ENCODE assay signal across 25 mouse cellular contexts in the genomic region with DNA sequence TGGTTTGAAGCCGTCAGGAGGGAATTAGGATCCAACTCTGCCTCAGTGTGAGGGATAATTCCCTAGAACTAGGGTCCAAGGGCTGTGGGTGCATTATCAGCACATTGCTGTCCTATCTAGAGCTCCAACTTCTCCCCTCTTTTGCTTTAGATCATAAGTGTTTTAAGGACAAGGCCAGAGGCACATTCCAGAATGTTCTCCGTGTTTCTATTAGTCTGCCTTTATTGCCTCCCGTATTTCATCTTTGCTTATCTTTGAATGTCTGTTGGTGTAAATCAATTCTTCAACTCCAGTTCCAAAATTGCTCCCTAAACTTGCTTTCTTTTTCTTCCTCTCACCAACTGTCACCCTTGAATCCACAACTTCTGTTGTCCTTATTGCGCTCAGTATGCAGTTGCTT. TPM values are rescaled to one million over a fixed set of nuclear protein-coding genes. Genes with fewer than 3 reads are reported as not detected.
DNase-seq lines count a peak whose midpoint lies in the region; TF ChIP-seq lines count a peak whose summit lies in the region.
"Had no signal": no experiment of that assay in that cellular context is flagged by ENCODE, and none has a peak within 500 bp of the region (broad histone marks: within the 10 kb centered on the region; RNA-seq: fewer than 3 reads in every experiment).

No protein-coding gene starts in this region.

- no peaks in the 10 kb centered on the region for H3K36me3 ChIP-seq in kidney, adult 2 months (ENCODE audit: control insufficient read depth, insufficient read depth, low read length)
- H3K36me3 ChIP-seq: embryonic facial prominence, embryonic 12.5 days; forebrain, embryonic 15.5 days; G1E; heart, embryonic 15.5 days; hindbrain, embryonic 13.5 days had no signal

- no peak overlapping the region for H3K4me3 ChIP-seq in gastrocnemius, adult 2 months
- no peak overlapping the region for H3K4me3 ChIP-seq in kidney, adult 2 months (ENCODE audit: insufficient read depth, low read depth, low read length)
- H3K4me3 ChIP-seq in left cerebral cortex, adult 2 months, result no peak overlapping the region
- no peak overlapping the region for H3K4me3 ChIP-seq in brown adipose tissue, adult 24 weeks (ENCODE audit: insufficient read depth, low read depth, low read length)
- H3K4me3 ChIP-seq: embryonic facial prominence, embryonic 12.5 days; forebrain, embryonic 15.5 days; heart, embryonic 15.5 days; hindbrain, embryonic 13.5 days had no signal

- no peak for DNase-seq in gastrocnemius, adult 2 months
- DNase-seq in gastrocnemius, postnatal 14 days, result no peak
- peak; percentile 61 for DNase-seq in kidney, adult 2 months
- DNase-seq in kidney, adult 18-20 months, result no peak
- no peak for DNase-seq in left cerebral cortex, adult 2 months (ENCODE audit: extremely low spot score in 1 of 2, low spot score in 2 of 2)
- DNase-seq in left cerebral cortex, adult 8-10 months (ENCODE audit: low spot score in 2 of 2), result no peak
- DNase-seq in layer of hippocampus, postnatal 36 days, result no peak
- DNase-seq: adrenal gland, adult 8-10 months; adrenal gland, postnatal 36 days; B cell, adult 2 months; cerebellum, adult 11 months; cerebellum, adult 8-10 months; gastrocnemius, postnatal 10 days; heart, postnatal 14 days had no signal

- TF ChIP-seq POLR2A in kidney, adult 2 months (IDR thresholded peaks at IDR 0.05; ENCODE audit: low read depth, low read length), result no peak

- no peaks in the 10 kb centered on the region for H3K27me3 ChIP-seq in kidney, adult 2 months (replicated peaks; ENCODE audit: control insufficient read depth, insufficient read depth, low read length)
- H3K27me3 ChIP-seq: embryonic facial prominence, embryonic 12.5 days; forebrain, embryonic 15.5 days; heart, embryonic 15.5 days; hindbrain, embryonic 13.5 days had no signal

- TF ChIP-seq CTCF in gastrocnemius, adult 2 months (IDR thresholded peaks at IDR 0.05), result no peak
- TF ChIP-seq CTCF in kidney, adult 2 months (conservative IDR thresholded peaks at IDR 0.05; ENCODE audit: insufficient read depth, insufficient read length, low read depth, low read length), result no peak
- no peak for TF ChIP-seq CTCF in left cerebral cortex, adult 2 months (IDR thresholded peaks at IDR 0.05)

- WGBS in kidney, adult 2 months, result 83% methylated on average over 4 of the region's 4 CpGs

- peak overlapping the region; percentile 82 for H3K27ac ChIP-seq in gastrocnemius, adult 2 months
- peak overlapping the region; percentile 27 for H3K27ac ChIP-seq in kidney, adult 2 months (ENCODE audit: insufficient read depth, low read depth, low read length)
- H3K27ac ChIP-seq in left cerebral cortex, adult 2 months, result peak overlapping the region; percentile 55
- peak overlapping the region; percentile 69; the same call in 1 of the 2 replicates for H3K27ac ChIP-seq in brown adipose tissue, adult 24 weeks (replicated peaks; ENCODE audit: low read depth, low read length)
- H3K27ac ChIP-seq: embryonic facial prominence, embryonic 12.5 days; forebrain, embryonic 15.5 days; hindbrain, embryonic 13.5 days had no signal

- no peaks in the 10 kb centered on the region; the same call in 1 of the 2 replicates for H3K4me1 ChIP-seq in kidney, adult 2 months (ENCODE audit: control insufficient read depth, insufficient read depth, low read length)
- H3K4me1 ChIP-seq in brown adipose tissue, adult 24 weeks (ENCODE audit: control insufficient read depth, insufficient read depth, insufficient read length, low read length), result peaks cover 7% of the 10 kb centered on the region
- H3K4me1 ChIP-seq: forebrain, embryonic 15.5 days; heart, embryonic 15.5 days; hindbrain, embryonic 13.5 days had no signal

- intact Hi-C loops in gastrocnemius, adult 2 months (cut with DNase I), result no loop called here
- intact Hi-C loops in gastrocnemius, postnatal 14 days (cut with DNase I; ENCODE audit: low total_unique reads), result no loop called here
- intact Hi-C loops in left cerebral cortex, adult 2 months (cut with DNase I), result no loop called here

RNA-seq across cellular contexts. Expression of gene Fmo6, which starts 4.9 kb away (rescaled TPM):
- total RNA-seq in gastrocnemius, adult 2 months (2021), result not detected
- not detected for total RNA-seq in gastrocnemius, postnatal 14 days (2021)
- not detected in 2 replicates for polyA plus RNA-seq in kidney, adult 2 months (2012; rRNA removed)
- not detected for total RNA-seq in left cerebral cortex, adult 2 months (2021)
- total RNA-seq in left cerebral cortex, adult 8-10 months (2022), result not detected
- polyA plus RNA-seq in brown adipose tissue, adult 24 weeks (2012; ENCODE audit: insufficient read depth, insufficient read length, missing spikeins), result not detected in 2 replicates
- total RNA-seq in layer of hippocampus, postnatal 36 days (2021), result not detected
- total RNA-seq: adrenal gland, adult 8-10 months; adrenal gland, postnatal 36 days; heart, postnatal 14 days; hematopoietic stem cell, adult 5-6 weeks had no signal
- polyA plus RNA-seq: CD4-positive, CD25-positive, alpha-beta regulatory T cell, adult 4 months; cortical plate, adult 2 months; forebrain, embryonic 11.5 days; forebrain, embryonic 15.5 days; G1E; heart, embryonic 11.5 days; heart, embryonic 15.5 days; hindbrain, embryonic 13.5 days had no signal

RNA-seq across cellular contexts. Expression of gene Fmo2, which starts 33.9 kb away (rescaled TPM):
- 10 to 100 TPM; 16.3 to 17.7 TPM for total RNA-seq in gastrocnemius, adult 2 months (2021)
- total RNA-seq in gastrocnemius, postnatal 14 days (2021), result 1 to 10 TPM; 3.9 to 7.8 TPM
- 116 and 161 TPM in 2 replicates for polyA plus RNA-seq in kidney, adult 2 months (2012; rRNA removed)
- total RNA-seq in left cerebral cortex, adult 2 months (2021), result 1 to 10 TPM; 2.3 to 2.6 TPM
- 10 to 100 TPM in 1 of 4 experiments, 1 to 10 TPM in 3; 4.1 to 10.4 (median 6.6) TPM for total RNA-seq in left cerebral cortex, adult 8-10 months (2022)
- 9.7 and 11.8 TPM in 2 replicates for polyA plus RNA-seq in brown adipose tissue, adult 24 weeks (2012; ENCODE audit: insufficient read depth, insufficient read length, missing spikeins)
- 1 to 10 TPM; 2.3 to 4.9 TPM for total RNA-seq in layer of hippocampus, postnatal 36 days (2021)
- total RNA-seq: hematopoietic stem cell, adult 5-6 weeks had no signal
- polyA plus RNA-seq: CD4-positive, CD25-positive, alpha-beta regulatory T cell, adult 4 months had no signal

RNA-seq across cellular contexts. Expression of gene Fmo3, which starts 51.9 kb away (rescaled TPM):
- not detected for total RNA-seq in gastrocnemius, adult 2 months (2021)
- total RNA-seq in gastrocnemius, postnatal 14 days (2021), result not detected
- polyA plus RNA-seq in kidney, adult 2 months (2012; rRNA removed), result 0.18 and 0.19 TPM in 2 replicates
- total RNA-seq in left cerebral cortex, adult 2 months (2021), result not detected
- not detected for total RNA-seq in left cerebral cortex, adult 8-10 months (2022)
- not detected in 2 replicates for polyA plus RNA-seq in brown adipose tissue, adult 24 weeks (2012; ENCODE audit: insufficient read depth, insufficient read length, missing spikeins)
- not detected for total RNA-seq in layer of hippocampus, postnatal 36 days (2021)
- total RNA-seq: G1E; gastrocnemius, postnatal 10 days; hematopoietic stem cell, adult 5-6 weeks had no signal
- polyA plus RNA-seq: CD4-positive, CD25-positive, alpha-beta regulatory T cell, adult 4 months; cortical plate, adult 2 months; embryonic facial prominence, embryonic 12.5 days; forebrain, embryonic 11.5 days; forebrain, embryonic 15.5 days; G1E; heart, embryonic 11.5 days; hindbrain, embryonic 13.5 days had no signal

Comparison
In these comparisons a context has a peak if more than half of its experiments do, and no peak if none do; other contexts are left out.
1. H3K27ac ChIP-seq: peak in every context shown above with its lines; median percentile 82 in gastrocnemius, adult 2 months; 69 in brown adipose tissue, adult 24 weeks; 55 in left cerebral cortex, adult 2 months; 27 in kidney, adult 2 months.